Mouse (Mus musculus): ENCODE measurements around the gene Fam192a. TPM values are rescaled to one million over a fixed set of nuclear protein-coding genes. Genes with fewer than 3 reads are reported as not detected.

Fam192a gene
- total RNA-seq (2021) = 10 to 100 TPM; 42.1 to 44.5 TPM
- long read RNA-seq, experiment 1, transcript Fam192a-201 (8 exons, 2,873 nt) = major isoform, 49 of 69 reads
- long read RNA-seq, experiment 1, partial matches to known transcripts = 0 of 69 reads
- long read RNA-seq, experiment 1, other reads (novel, unspliced or antisense) = 20 of 69 reads
- long read RNA-seq, experiment 2, transcript Fam192a-201 (8 exons, 2,873 nt) = major isoform, 46 of 64 reads
- long read RNA-seq, experiment 2, partial matches to known transcripts = 1 of 64 reads
- long read RNA-seq, experiment 2, other reads (novel, unspliced or antisense) = 17 of 64 reads

- DNase-seq (ENCODE audit: low spot score in 2 of 2) = peak; percentile 100
Measured at GRCm38 (mm10) chr8:94601607-94602385, at the start of gene Fam192a, which contains the start of gene Rspry1. Fam192a (minus strand) TSS chr8:94601997. Rspry1 (plus strand) TSS chr8:94601937.

- DNase-seq (ENCODE audit: low spot score in 2 of 2) = peak in 1 of 2 experiments; percentile 24
Measured at GRCm38 (mm10) chr8:94649496-94649895, 47.7 kb upstream of the Fam192a start.

- DNase-seq (ENCODE audit: low spot score in 2 of 2) = no peak
Measured at GRCm38 (mm10) chr8:94646165-94646564, 44.4 kb upstream of the Fam192a start.

GRCm38 (mm10) chr8:94645202-94645601 is 43.4 kb upstream of the Fam192a start:
- DNase-seq (ENCODE audit: low spot score in 2 of 2) = no peak

- DNase-seq (ENCODE audit: low spot score in 2 of 2) = no peak
Measured at GRCm38 (mm10) chr8:94641938-94642337, 40.1 kb upstream of the Fam192a start.

- DNase-seq (ENCODE audit: low spot score in 2 of 2) = no peak
Measured at GRCm38 (mm10) chr8:94641183-94641582, 39.4 kb upstream of the Fam192a start.

GRCm38 (mm10) chr8:94634211-94634610 is 32.4 kb upstream of the Fam192a start:
- DNase-seq (ENCODE audit: low spot score in 2 of 2) = no peak

- no peak for DNase-seq (ENCODE audit: low spot score in 2 of 2)
Measured at GRCm38 (mm10) chr8:94633564-94634194, 31.9 kb upstream of the Fam192a start.

GRCm38 (mm10) chr8:94624885-94625284 is 23.1 kb upstream of the Fam192a start:
- DNase-seq (ENCODE audit: low spot score in 2 of 2) = no peak

GRCm38 (mm10) chr8:94607064-94607463 is 5.3 kb upstream of the Fam192a start:
- DNase-seq (ENCODE audit: low spot score in 2 of 2) = no peak

- no peak for DNase-seq (ENCODE audit: low spot score in 2 of 2)
Measured at GRCm38 (mm10) chr8:94604030-94604429, 2.2 kb upstream of the Fam192a start.

GRCm38 (mm10) chr8:94602471-94603131 is 804 bp upstream of the Fam192a start:
- DNase-seq (ENCODE audit: low spot score in 2 of 2) = no peak

GRCm38 (mm10) chr8:94601034-94601606 is 677 bp downstream of the Fam192a start:
- DNase-seq (ENCODE audit: low spot score in 2 of 2) = no peak

GRCm38 (mm10) chr8:94600478-94600877 is 1.3 kb downstream of the Fam192a start:
- DNase-seq (ENCODE audit: low spot score in 2 of 2) = no peak

GRCm38 (mm10) chr8:94594211-94594610 is 7.6 kb downstream of the Fam192a start:
- no peak for DNase-seq (ENCODE audit: low spot score in 2 of 2)

- no peak for DNase-seq (ENCODE audit: low spot score in 2 of 2)
Measured at GRCm38 (mm10) chr8:94591691-94592090, 10.1 kb downstream of the Fam192a start.

- peak; percentile 65 to 78 for DNase-seq (ENCODE audit: low spot score in 2 of 2)
Measured at GRCm38 (mm10) chr8:94584238-94584817, 17.5 kb downstream of the Fam192a start.

GRCm38 (mm10) chr8:94582569-94582968 is 19.2 kb downstream of the Fam192a start:
- no peak for DNase-seq (ENCODE audit: low spot score in 2 of 2)

- peak in 1 of 2 experiments; percentile 53 for DNase-seq (ENCODE audit: low spot score in 2 of 2)
Measured at GRCm38 (mm10) chr8:94581820-94582483, 19.8 kb downstream of the Fam192a start.

- DNase-seq (ENCODE audit: low spot score in 2 of 2) = no peak
Measured at GRCm38 (mm10) chr8:94575148-94575547, 26.6 kb downstream of the Fam192a start.
